Mouse (Mus musculus) midbrain, embryonic 12.5 days (tissue): ENCODE data around the gene Mthfd2. TPM values are rescaled to one million over a fixed set of nuclear protein-coding genes. Genes with fewer than 3 reads are reported as not detected.

Experiments
- ATAC-seq: fragments of 200-750 bp; cut with Nextera tagmentation; 2 replicates; pipeline ENCODE4 v1.8.0; 2017; ENCODE audit warnings: low read depth, moderate TSS enrichment, moderate library complexity; ENCODE audit not compliant: low FRiP score
- H3K27ac ChIP-seq: fragments of 300-500 bp; sonication (generic); replicated peaks from 2 replicates; pipeline ENCODE4 v1.5.1; 2016; ENCODE audit warnings: mild to moderate bottlenecking
- H3K27me3 ChIP-seq: fragments of 300-500 bp; sonication (generic); 2 replicates; pipeline ENCODE4 v1.6.1; 2016; ENCODE audit warnings: mild to moderate bottlenecking
- H3K36me3 ChIP-seq: fragments of 300-500 bp; sonication (generic); 2 replicates; pipeline ENCODE4 v1.6.1; 2016
- H3K4me1 ChIP-seq: fragments of 300-500 bp; sonication (generic); 2 replicates; pipeline ENCODE4 v1.6.1; 2016
- H3K4me2 ChIP-seq: fragments of 300-500 bp; sonication (generic); replicated peaks from 2 replicates; pipeline ENCODE4 v1.6.1; 2016; ENCODE audit warnings: mild to moderate bottlenecking, moderate library complexity
- H3K4me3 ChIP-seq: fragments of 300-500 bp; sonication (generic); 2 replicates; pipeline ENCODE4 v1.5.1; 2016; ENCODE audit warnings: mild to moderate bottlenecking
- H3K9ac ChIP-seq: fragments of 300-500 bp; sonication (generic); replicated peaks from 2 replicates; pipeline ENCODE4 v1.6.1; 2016; ENCODE audit warnings: mild to moderate bottlenecking, moderate library complexity
- H3K9me3 ChIP-seq: fragments of 300-500 bp; sonication (generic); 2 replicates; pipeline ENCODE4 v1.6.1; 2016; ENCODE audit warnings: mild to moderate bottlenecking
- WGBS: fragments of 180-500 bp; shearing (Covaris S2); methylation state at CpG from one replicate; pipeline ENCODE4 v1.1.7; 2016; 5-methylcytosine and 5-hydroxymethylcytosine counted together
- polyA plus RNA-seq: library from polyadenylated mRNA; unstranded; fragments of >200 nt; fragmentation: Nextera tagmentation; extraction: Ambion mirVana; gene quantifications from 2 replicates; pipeline ENCODE4 v1.2.1, GENCODE M21; 2016

The Mthfd2 gene
- polyA plus RNA-seq, 1 experiment from 2014 or later, result 33.0 TPM

DNA sequence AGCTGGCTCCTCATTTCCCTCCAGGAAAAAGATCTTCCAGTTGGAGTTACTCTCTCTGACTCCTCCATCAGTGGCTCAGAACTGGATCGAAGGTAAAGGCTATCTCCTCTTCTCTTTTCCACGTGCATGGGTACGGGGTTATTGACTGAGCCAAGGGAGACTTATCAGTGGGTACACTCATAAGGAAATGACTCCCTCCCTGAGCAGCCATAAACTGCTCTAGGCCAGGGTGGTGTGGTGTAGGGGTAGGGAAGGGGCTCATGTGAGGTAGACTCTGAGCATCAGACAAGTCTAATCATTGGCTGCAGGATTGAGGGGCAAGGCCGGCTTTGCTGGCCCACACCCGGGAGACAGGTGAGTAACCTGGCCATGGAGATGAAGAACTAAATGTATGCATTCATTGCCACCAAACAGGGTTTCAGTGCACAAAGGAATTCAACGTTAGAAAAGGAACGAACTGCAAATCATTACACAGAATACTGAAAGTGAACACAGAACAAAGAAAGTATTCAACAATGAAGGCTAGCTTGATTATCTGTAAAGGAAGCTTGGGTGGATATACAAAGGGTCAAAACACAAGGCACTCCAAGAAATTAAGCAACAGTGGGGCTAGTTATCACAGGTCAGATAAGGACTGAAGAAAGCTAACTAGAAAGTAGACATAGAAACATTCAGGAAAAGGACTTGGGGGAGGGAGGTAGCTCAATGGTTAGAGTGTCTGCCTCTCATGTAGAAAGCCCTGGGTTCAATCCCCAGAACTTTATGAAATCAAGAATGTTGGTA lies 25.1 kb downstream of the Mthfd2 start:
- Histone ChIP-seq H3K4me1 (no peaks in the 10 kb centered on the region), H3K36me3 (peaks cover 11% of the 10 kb centered on the region), H3K9me3 (no peaks in the 10 kb centered on the region), H3K27ac (no peak overlapping the region), H3K4me2 (no peak overlapping the region), H3K27me3 (no peaks in the 10 kb centered on the region), H3K9ac (no peak overlapping the region), H3K4me3 (no peak overlapping the region)
- WGBS, result 86% methylated on average over 7 of the region's 7 CpGs
- ATAC-seq, result no peak

GRCm38 (mm10) chr6:83280256-83280955 lies 45.3 kb downstream of the Mthfd2 start:
- no peaks in the 10 kb centered on the region; the same call in 1 of the 2 replicates for H3K27me3 ChIP-seq
- no peak overlapping the region for H3K27ac ChIP-seq
- no peaks in the 10 kb centered on the region for H3K36me3 ChIP-seq
- no peaks in the 10 kb centered on the region for H3K9me3 ChIP-seq
- H3K4me1 ChIP-seq, result no peaks in the 10 kb centered on the region
- ATAC-seq, result no peak
- H3K9ac ChIP-seq, result no peak overlapping the region
- H3K4me3 ChIP-seq, result no peak overlapping the region
- 80% methylated on average over 8 of the region's 8 CpGs for WGBS
- no peak overlapping the region for H3K4me2 ChIP-seq

GRCm38 (mm10) chr6:83278881-83279280 lies 46.8 kb downstream of the Mthfd2 start:
- no peak for ATAC-seq
- no peak overlapping the region for H3K27ac ChIP-seq
- no peaks in the 10 kb centered on the region; the same call in 1 of the 2 replicates for H3K27me3 ChIP-seq
- no peaks in the 10 kb centered on the region for H3K36me3 ChIP-seq
- H3K4me3 ChIP-seq, result no peak overlapping the region
- no peaks in the 10 kb centered on the region for H3K9me3 ChIP-seq
- 29% methylated on average over 2 of the region's 2 CpGs for WGBS
- H3K9ac ChIP-seq, result no peak overlapping the region
- H3K4me2 ChIP-seq, result no peak overlapping the region
- H3K4me1 ChIP-seq, result no peaks in the 10 kb centered on the region

DNA sequence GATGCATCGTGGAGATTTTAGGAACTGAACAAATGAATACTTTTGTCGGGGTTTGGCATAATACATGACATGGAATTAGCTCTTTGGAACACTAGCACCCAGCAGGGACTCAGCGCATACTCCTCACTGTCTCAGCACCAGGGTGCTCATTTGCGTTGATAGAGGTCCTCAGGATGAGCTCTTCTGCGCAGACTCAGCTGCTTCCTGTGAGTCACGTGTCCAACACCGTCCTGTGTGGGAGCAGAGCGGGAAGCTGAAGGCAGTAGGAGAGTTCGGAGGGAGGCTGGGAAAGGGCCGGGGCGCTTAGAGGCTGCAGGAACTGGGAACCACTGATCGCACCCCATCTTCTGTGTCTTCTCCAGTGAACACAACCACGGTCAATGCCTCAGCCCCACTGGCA lies 48.6 kb downstream of the Mthfd2 start:
- Histone ChIP-seq H3K9me3 (no peaks in the 10 kb centered on the region), H3K4me1 (no peaks in the 10 kb centered on the region), H3K9ac (no peak overlapping the region), H3K27ac (no peak overlapping the region), H3K4me2 (no peak overlapping the region), H3K36me3 (no peaks in the 10 kb centered on the region), H3K4me3 (no peak overlapping the region), H3K27me3 (no peaks in the 10 kb centered on the region; the same call in 1 of the 2 replicates)
- WGBS, result 71% methylated on average over 13 of the region's 13 CpGs
- no peak for ATAC-seq

- peaks cover 13% of the 10 kb centered on the region for H3K27me3 ChIP-seq
- no peak for ATAC-seq
- no peaks in the 10 kb centered on the region for H3K36me3 ChIP-seq
- H3K27ac ChIP-seq, result no peak overlapping the region
- 0 out of 2 replicates have a peak, but pooled peaks cover under 1% of the 10 kb centered on the region for H3K4me1 ChIP-seq
- H3K9me3 ChIP-seq, result no peaks in the 10 kb centered on the region
- no peak overlapping the region for H3K4me2 ChIP-seq
- no peak overlapping the region for H3K9ac ChIP-seq
- no peak overlapping the region for H3K4me3 ChIP-seq
- 92% methylated on average over 11 of the region's 11 CpGs for WGBS
Observed at GRCm38 (mm10) chr6:83273733-83274132, 52.0 kb downstream of the Mthfd2 start.

DNA sequence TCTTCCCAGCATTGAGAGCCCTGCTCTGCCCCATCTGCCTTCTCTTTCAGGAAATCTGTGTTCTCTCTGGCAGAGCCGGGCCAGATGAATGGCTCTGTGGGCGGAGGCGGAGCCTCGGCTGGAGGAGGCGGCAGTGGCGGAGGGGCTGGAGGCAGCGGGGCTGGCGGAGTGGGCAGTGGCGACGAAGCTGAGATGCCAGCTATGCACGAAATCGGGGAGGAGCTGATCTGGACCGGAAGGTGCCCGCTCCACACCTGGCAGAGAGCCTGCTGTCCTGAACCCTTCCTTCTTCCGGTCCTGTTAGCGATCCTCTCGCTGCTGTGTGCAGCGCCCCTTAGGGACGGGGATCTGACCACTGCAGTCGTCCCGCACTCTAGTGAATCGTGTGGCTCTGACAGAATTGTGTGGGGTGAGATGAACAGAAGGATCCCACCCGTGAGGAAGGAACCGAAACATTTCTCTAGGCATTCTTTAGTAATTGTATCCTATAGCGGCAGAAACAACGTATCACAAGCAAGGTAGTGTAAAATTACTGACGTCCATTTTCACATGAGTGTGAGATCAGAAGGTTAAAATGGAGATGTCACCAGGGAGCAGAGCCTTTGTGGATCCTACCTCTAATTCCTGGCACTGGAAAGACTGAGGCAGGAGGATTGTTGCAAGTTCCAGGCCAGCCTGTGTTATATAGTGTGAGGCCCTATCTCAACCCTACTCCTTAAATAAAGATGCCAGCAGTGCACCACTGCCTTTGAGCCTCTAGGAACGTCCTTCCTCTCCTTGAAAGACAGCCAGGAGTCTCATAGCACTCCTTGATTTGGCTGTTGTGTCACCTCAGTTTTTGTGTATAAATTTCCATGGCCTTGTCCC lies 57.3 kb downstream of the Mthfd2 start:
- WGBS, result 2% methylated on average over 28 of the region's 28 CpGs
- peak overlapping the region; percentile 55 for H3K9ac ChIP-seq
- peaks cover 13% of the 10 kb centered on the region for H3K27me3 ChIP-seq
- H3K27ac ChIP-seq, result peak overlapping the region; percentile 81
- H3K4me3 ChIP-seq, result peak overlapping the region; percentile 51
- peak overlapping the region; percentile 52 for H3K4me2 ChIP-seq
- peaks cover 7% of the 10 kb centered on the region for H3K4me1 ChIP-seq
- no peaks in the 10 kb centered on the region for H3K9me3 ChIP-seq
- no peaks in the 10 kb centered on the region for H3K36me3 ChIP-seq
- peak; percentile 93 for ATAC-seq

DNA sequence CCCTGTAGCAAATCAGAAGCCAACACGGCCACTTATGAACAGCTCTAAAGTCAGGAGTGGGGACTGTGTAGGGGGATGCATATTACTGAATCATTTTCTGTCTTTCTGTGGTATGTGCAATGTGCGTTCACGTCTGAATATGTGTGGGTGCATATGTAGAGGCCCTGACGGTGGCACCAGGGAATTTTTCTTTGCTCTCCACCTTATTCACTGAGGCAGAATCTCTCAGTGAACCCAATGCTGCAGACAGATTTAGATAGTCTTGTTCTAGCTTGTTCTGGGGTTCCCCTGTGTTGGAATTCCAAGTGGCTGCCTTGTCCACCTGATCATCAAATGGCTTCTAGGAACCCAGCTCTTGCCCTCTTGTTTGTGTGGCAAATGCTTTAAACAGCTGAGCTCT lies 58.1 kb downstream of the Mthfd2 start:
- H3K27me3 ChIP-seq, result peaks cover 13% of the 10 kb centered on the region
- H3K4me3 ChIP-seq, result peak overlapping the region; percentile 18; the same call in 1 of the 2 replicates
- WGBS, result 76% methylated on average over 4 of the region's 4 CpGs
- H3K4me1 ChIP-seq, result peaks cover 7% of the 10 kb centered on the region
- H3K27ac ChIP-seq, result peak overlapping the region; percentile 52; the same call in 1 of the 2 replicates
- peak overlapping the region; percentile 52 for H3K4me2 ChIP-seq
- no peaks in the 10 kb centered on the region for H3K9me3 ChIP-seq
- no peak for ATAC-seq
- no peak overlapping the region for H3K9ac ChIP-seq
- no peaks in the 10 kb centered on the region for H3K36me3 ChIP-seq

GRCm38 (mm10) chr6:83265653-83266052 lies 60.1 kb downstream of the Mthfd2 start:
- Histone ChIP-seq H3K4me1 (peaks cover 8% of the 10 kb centered on the region), H3K27ac (no peak overlapping the region), H3K36me3 (no peaks in the 10 kb centered on the region), H3K27me3 (peaks cover 8% of the 10 kb centered on the region), H3K4me3 (no peak overlapping the region), H3K4me2 (no peak overlapping the region), H3K9ac (no peak overlapping the region), H3K9me3 (no peaks in the 10 kb centered on the region)
- ATAC-seq, result no peak
- 85% methylated on average over 4 of the region's 4 CpGs for WGBS

GRCm38 (mm10) chr6:83265253-83265652 lies 60.5 kb downstream of the Mthfd2 start:
- no peak for ATAC-seq
- Histone ChIP-seq H3K4me1 (peaks cover 9% of the 10 kb centered on the region), H3K27ac (no peak overlapping the region), H3K36me3 (no peaks in the 10 kb centered on the region), H3K9me3 (no peaks in the 10 kb centered on the region), H3K4me2 (no peak overlapping the region), H3K4me3 (no peak overlapping the region), H3K27me3 (peaks cover 4% of the 10 kb centered on the region; the same call in 1 of the 2 replicates), H3K9ac (no peak overlapping the region)

- Histone ChIP-seq H3K9ac (no peak overlapping the region), H3K27ac (no peak overlapping the region), H3K4me1 (peaks cover 9% of the 10 kb centered on the region), H3K4me3 (no peak overlapping the region), H3K4me2 (no peak overlapping the region), H3K27me3 (no peaks in the 10 kb centered on the region), H3K36me3 (no peaks in the 10 kb centered on the region), H3K9me3 (no peaks in the 10 kb centered on the region)
- no peak for ATAC-seq
- WGBS, result 83% methylated on average over 1 of the region's 1 CpGs
Observed at GRCm38 (mm10) chr6:83264516-83264915, 61.2 kb downstream of the Mthfd2 start.
